Mouse (Mus musculus) monocyte, adult 2 months (primary cell): ENCODE measurements around the gene Dst.

Source experiments
- DNase-seq, 2 experiments: peaks; one replicate each; pipeline ENCODE4 v3.0.0; 2022; ENCODE audit warnings: low spot score in 2 of 2, low read depth in 1 of 2

Gene Dst

DNA sequence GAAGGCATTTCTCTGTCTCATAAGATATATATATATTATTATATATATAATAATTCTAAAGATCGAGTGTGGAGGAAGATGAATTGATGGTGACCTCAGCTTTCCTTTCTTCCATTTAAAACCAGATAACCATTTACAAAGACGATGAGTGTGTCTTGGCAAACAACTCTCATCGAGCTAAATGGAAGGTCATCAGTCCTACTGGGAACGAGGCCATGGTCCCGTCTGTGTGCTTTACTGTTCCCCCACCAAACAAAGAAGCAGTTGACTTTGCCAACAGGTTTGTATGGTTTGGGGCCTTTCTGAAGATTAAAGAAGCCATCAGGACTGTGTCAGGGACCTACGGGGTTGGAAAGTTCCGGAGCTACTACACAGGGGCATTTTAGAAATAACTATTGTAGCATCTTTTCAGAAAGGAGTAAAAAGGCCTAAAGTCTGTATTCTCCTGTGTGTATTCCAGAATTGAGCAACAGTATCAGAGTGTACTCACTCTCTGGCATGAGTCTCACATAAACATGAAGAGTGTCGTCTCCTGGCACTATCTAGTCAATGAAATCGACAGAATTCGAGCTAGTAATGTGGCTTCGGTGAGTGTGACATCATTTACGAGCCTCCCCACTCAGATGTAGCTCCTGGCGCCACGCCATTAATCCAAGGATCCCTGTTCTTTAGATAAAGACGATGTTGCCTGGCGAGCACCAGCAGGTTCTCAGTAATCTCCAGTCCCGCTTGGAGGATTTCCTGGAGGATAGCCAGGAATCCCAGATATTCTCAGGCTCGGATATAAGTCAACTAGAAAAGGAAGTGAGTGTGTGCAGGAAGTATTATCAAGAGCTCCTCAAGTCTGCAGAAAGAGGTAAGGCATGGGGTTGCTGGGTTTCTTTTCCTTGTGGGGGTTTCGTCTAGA is 259.4 kb downstream of the Dst start:
- DNase-seq, result no peak

DNA sequence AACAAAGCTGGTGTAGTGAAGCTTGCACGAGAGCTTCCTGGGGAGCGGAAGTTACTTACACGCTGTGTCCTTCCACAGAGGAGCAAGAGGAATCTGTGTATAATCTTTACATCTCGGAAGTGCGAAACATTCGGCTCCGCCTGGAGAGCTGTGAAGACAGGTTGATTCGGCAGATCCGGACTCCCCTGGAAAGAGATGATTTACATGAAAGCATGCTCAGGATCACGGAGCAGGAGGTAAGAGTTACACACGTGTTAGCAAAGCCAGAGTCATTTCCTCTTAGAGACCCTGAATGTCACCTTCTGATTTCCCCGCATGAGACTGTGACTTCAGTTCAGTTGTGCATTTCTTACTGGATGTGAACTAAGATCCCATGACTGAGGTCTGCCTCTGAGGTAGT is 261.1 kb downstream of the Dst start:
- DNase-seq, result no peak

DNA sequence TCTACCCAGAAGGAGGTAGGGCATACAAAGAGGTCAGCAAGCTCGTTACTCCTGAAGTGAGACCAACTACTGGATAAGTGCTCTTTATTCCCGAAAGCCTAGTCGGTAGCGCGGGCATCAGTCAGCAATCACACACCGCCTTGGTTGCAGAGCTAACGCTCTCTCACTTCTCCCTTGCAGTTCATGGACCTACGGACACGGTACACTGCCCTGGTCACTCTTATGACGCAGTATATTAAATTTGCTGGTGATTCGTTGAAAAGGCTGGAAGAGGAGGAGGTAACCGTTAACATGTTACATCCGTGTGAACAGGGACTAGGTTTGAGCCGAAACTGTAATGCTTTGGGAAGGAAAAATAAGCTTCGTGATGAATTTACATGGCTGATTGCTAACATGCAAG is 266.5 kb downstream of the Dst start:
- DNase-seq, result no peak

DNA sequence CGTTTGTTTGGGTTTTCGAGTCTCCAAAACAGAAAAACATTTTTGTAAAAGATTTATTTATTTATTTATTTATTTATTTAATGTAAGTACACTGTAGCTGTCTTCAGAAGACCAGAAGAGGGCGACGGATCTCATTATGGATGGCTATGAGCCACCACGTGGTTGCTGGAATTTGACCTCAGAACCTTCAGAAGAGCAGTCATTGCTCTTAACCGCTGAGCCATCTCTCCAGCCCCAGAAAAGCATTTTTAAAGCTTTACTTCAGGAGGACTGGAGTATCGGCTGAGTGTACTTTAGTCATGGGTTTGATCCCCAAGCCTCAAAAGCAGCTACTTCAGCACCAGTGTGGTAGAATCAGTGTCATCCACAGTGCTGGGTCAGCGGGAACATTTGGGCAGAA is 266.9 kb downstream of the Dst start:
- no peak for DNase-seq

DNA sequence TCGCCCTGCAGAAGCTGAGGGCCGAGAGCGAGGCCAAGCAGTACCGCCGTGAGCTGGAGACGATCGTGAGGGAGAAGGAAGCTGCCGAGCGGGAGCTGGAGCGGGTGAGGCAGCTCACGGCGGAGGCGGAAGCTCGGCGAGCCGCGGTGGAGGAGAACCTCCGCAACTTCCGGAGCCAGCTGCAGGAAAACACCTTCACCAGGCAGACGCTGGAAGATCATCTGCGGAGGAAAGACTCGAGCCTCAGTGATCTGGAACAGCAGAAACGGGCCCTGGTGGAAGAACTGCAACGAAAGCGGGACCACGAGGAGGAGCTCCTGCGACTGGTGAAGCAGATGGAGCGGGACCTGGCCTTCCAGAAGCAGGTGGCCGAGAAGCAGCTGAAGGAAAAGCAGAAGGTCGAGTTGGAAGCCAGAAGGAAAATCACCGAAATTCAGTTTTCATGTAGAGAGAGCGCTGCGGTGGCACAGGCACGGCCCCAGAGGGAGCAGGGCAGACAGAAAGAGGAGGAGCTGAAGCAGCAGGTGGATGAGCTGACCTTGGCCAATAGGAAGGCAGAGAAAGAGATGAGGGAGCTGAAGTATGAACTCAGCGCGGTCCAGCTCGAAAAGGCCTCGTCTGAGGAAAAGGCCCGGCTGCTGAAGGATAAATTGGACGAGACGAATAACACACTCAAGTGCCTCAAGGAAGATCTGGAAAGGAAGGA is 270.1 kb downstream of the Dst start:
- DNase-seq, result no peak

DNA sequence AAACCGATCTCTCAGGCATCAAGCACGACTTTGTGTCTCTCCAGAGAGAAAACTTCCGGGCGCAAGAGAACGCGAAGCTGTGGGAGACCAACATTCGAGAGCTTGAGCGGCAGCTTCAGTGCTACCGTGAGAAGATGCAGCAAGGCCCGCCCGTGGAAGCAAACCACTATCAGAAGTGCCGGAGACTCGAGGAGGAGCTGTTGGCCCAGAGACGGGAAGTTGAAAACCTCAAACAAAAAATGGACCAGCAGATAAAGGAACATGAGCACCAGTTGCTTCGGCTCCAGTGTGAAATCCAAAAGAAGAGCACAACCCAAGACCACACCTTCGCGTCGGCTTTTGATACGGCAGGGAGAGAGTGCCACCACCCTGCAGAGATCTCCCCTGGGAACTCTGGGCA is 271.7 kb downstream of the Dst start:
- no peak for DNase-seq

DNA sequence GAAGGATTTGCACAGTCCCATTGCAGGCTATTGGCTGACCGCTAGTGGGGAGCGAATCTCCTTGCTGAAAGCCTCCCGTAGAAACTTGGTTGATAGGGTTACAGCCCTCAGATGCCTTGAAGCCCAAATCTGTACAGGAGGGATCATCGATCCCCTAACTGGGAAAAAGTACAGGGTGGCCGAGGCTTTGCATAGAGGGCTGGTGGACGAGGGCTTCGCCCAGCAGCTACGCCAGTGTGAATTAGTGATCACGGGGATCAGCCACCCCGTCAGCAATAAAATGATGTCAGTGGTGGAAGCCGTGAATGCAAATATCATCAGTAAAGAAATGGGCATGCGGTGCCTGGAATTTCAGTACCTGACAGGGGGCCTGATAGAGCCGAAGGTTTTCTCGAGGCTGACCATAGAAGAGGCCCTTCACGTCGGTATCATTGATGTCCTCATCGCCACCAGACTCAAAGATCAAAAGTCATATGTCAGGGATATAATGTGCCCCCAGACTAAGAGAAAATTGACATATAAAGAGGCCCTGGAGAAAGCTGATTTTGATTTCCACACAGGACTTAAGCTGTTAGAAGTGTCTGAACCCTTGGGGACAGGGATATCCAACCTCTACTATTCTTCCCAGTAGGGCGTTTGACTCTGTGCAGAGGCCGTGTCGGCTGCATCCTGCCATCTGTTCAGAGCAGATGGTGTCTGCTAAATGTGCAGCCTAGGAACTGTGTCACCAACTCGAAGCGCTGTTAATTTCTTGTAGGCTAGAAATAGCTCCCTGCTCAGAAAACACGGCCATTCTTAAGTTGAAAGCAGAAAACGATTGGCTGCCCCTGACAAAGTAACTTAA is 274.6 kb downstream of the Dst start:
- DNase-seq, result no peak

DNA sequence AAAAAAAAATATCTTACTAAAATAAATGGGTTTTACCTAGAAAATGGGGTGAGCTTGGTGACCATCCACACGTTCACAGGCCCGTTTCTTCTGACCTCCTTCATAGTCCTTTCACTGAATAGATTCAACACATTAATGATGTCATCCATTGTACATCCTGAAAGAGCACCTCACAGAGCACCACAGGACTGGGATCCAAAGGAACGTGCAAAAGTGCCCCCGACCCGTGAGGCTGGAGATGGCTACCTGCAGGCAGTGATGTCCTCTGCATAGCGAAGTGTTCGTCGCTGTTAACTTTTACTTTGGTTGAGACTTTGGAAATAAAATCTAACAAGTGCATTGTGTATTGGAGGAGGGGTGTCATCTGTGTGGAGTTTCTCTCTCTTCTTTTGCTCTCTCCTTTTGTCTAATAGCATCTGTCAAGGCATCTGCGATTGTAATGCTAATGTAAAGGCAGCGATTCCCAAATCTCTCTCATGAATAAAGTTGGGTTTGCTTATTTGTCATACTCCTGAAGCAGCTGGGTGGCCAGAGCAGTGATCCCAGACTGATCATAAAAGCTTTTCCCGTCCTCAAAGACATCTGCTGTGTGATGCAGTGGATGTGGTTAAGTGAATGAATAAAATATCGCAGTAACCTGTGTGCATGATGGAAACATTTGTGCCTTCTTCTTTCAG is 275.4 kb downstream of the Dst start:
- no peak for DNase-seq

DNA sequence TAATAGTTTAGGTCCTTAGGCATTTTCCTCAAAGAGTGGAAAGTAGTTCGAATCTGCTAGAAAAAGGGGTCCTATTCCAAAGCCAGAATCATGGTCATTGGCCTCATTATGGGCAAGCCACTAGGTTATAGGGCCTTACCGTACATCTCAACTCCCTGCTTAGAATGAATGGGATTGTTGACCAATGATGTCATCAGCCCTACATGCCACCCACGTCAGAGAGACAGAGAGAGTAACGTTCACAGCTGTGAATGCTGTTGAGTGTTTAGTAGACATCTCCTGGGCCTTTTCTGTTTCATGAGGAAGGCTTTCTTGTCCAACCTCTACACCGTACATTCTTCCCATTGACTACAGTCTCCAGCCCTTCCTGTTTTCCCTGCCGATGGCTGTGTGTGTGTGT is 276.2 kb downstream of the Dst start:
- no peak for DNase-seq

DNA sequence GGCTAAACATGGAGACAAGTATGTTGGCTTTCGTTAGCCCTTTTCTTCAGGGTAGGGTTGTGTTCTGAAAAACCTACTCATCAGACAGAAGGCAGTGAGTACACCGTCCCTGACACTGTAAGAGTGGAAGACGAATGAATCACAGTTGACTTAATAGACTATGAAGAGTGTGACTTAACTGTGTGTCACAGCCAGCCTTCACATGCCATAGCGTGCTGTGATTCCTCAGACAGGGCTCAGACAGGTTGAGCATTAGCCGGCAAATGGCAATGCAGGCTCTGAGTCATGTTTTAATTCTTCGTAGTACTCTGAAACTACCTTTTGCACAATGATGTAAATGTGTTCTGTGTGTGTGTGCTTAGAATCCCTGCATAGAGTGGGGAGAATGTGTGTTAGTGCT is 278.0 kb downstream of the Dst start:
- DNase-seq, result no peak

DNA sequence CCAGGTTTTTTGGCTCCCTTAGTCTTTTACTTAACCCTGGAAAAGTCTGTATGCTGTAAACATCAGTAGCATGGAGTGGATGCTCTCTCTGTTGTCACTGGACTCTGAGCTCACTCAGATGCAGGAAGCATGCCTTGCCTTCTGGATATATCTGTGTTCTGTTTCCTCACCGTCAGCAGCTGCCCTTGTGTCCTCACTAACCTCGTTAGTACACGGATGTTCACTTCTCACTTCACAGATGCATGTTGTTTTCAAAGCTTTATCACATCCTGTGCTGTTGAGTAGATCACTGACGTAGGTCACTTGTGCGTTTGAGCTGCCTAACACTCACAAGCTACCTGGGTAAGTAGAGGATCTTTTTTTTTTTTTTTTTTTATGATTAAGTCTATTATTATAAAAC is 279.5 kb downstream of the Dst start:
- no peak for DNase-seq

DNA sequence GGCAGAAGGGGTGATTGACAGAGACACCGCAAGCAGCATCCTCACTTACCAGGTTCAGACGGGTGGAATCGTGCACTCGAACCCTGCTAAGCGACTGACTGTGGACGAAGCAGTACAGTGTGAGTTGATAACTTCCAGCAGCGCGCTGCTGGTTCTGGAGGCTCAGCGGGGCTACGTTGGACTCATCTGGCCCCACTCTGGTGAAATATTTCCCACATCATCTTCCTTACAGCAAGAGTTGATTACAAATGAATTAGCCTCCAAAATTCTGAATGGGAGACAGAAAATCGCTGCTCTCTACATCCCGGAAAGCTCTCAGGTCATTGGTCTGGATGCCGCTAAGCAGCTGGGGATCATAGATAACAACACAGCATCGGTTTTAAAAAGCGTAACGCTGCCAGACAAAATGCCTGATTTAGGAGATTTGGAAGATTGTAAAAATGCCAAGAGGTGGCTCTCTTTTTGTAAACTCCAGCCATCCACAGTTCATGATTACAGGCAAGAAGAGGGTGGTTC is 280.8 kb downstream of the Dst start:
- DNase-seq, result no peak

DNA sequence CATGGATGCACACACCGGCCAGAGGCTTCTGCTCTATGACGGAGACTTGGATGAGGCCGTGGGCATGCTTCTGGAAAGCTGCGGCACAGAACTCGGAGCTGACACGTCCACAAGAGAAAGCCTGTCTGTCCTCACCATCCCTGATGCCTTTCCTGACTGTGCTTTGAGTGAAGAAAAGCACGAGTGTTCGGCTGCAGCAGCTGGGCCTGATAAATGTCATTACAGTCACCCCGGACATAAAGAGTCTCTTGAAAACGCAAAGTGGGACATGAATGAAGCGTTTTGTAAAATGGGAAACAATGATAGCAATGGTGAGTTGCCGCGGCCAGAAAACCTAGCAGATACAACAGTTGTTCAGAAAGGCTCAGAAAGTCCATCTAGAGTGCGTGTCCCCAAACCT is 281.3 kb downstream of the Dst start:
- DNase-seq, result no peak

DNA sequence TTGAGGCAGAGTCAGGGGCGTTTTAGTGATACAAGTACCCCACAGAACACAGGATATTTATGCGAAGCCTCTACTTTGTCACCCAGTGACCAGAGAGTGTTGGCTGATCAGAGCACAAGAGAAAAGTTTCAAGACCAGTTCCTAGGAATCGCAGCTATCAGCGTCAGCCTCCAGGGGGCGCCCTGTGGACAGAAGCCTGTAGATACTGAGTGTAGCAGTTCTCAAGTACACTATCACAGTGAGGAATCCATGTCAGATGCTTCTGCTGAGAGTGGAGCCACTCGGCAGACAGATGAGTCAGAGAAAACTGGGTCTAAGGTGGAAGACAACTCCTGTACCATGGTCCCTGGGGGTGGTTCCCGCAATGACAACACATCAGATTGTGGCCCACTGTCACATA is 281.9 kb downstream of the Dst start:
- DNase-seq, result no peak

DNA sequence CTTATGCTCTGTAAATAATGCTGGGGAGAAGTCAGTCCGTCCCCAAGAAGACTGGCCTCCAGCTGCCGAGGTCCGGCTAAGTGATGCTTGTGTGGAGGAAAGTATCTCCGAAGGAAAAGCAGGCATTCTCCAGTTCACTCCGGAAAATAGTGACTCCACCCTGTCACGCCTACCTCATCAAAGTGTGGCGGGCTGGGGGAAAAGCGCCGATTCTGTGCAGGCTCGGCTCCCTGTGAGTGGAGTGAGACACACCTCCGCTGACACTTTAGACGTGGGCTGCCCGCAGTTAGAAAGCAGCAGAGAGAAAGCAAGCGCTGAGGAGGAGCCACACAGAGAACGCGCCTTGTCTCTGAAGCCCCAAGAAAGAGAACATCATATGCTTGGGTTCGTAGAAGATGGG is 284.1 kb downstream of the Dst start:
- DNase-seq, result no peak

DNA sequence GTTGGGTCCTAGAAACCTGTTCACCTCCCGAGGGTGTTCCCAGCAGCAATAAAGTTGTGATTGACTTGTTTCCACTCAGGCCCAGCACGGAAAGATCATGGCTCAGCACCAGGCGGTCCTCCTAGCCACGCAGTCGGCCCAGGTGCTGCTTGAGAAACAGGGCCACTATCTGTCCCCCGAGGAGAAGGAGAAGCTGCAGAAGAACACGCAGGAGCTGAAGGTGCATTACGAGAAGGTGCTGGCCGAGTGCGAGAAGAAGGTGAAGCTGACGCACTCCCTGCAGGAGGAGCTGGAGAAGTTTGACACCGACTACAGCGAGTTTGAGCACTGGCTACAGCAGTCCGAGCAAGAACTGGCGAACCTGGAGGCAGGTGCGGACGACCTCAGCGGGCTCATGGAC is 292.8 kb downstream of the Dst start:
- no peak for DNase-seq

DNA sequence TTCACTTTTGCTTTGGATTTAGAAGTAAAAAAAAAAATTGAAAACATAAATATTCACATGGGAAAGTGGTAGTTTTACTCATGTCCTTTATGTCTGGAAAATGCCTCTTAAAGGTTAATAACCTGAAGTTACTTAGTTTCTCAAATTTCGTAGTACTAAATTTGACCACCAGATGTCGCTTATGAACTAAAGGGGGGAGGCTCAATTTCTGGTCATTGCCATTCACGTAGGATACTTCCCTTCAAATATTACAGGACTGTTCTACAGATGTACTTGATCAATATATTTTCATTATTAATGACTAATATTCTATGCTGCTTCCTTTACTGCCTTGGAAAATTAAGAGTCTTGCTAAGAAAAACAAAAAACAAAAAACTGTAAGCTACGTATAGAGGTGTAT is 293.5 kb downstream of the Dst start:
- DNase-seq, result no peak

DNA sequence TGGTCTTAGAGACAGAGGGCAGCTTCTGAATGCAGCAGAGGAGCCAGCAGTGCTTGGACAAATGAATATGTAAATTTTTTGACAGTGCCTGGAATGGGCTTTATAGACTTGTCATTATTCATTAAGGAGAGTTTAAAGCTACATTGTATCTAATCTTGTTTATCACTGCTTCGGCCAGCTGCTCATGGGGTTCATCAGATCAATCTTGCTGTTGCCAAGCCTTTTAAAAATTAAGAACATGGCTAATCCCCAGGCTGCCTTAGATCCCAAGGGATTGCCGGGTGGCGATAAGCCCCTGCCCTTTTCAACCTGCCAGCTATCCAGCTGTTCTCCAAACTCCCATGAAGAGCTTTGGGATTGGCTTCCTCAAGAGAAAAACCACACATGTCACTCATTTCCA is 303.7 kb downstream of the Dst start:
- no peak for DNase-seq

DNA sequence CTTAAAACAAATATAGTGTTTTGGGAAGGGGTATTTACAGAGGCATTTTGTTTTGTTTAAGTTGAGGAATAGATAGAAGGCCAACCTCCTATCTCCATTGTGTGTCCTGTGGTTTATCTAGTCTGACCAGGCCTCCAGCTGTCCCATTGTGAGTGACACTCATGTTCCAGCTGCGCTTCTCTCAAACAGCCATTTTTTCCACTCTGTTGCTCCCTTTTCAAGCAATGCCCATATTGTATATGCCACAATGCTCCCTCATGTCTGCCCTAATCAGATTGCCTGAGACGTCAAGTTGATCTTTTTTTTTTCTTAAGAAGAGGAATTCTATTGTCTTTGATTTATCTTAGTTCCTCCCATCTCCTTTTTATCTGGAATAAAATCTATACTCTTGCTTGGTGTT is 308.4 kb downstream of the Dst start:
- DNase-seq, result no peak

DNA sequence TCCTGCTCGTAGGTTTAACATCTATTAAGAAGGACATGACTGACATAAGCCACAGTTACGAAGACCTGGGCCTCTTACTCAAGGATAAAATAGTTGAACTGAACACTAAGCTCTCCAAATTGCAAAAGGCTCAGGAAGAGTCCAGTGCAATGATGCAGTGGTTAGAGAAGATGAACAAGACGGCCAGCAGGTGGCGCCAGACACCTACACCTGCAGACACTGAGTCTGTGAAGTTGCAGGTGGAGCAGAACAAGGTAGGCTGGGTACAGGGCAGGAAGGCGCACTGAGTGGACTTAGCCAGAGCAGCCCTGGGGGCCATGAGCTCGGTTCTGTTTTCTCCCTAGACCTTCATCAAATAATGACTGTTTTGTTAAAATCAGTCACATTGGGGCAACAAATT is 310.3 kb downstream of the Dst start:
- peak in 1 of 2 experiments; percentile 35 for DNase-seq

DNA sequence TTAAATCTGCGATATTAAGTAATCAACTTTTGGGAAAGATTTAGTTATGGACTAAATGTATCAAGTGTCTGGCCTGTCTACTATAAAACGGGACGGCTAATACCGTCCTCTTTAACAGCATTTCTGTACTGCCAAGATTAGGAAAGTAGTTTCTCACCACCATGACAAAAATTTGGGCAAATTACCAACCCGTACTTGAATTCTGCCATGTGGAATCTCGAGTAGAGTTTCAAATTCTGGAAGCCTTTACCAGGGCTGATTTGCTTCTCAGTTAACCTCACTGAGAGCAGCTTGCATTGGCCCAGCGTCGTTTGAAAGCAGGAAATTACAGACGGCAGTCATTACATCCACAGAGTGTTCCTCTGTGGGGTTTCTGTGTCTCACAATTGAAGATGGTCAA is 310.8 kb downstream of the Dst start:
- DNase-seq, result no peak
